Mouse (Mus musculus): ENCODE measurements around the gene Scp2. TPM values are rescaled to one million over a fixed set of nuclear protein-coding genes. Genes with fewer than 3 reads are reported as not detected.

Scp2 gene
- polyA plus RNA-seq, 1 experiment from 2014 or later = 201 TPM

- peaks cover 9% of the 10 kb centered on the region for H3K36me3 ChIP-seq (ENCODE audit: control insufficient read depth, insufficient read depth, low read length)
- H3K4me1 ChIP-seq (ENCODE audit: control insufficient read depth, insufficient read depth, low read length) = no peaks in the 10 kb centered on the region
- H3K9ac ChIP-seq (replicated peaks; ENCODE audit: low read depth, low read length) = no peak overlapping the region
- H3K4me2 ChIP-seq (replicated peaks; ENCODE audit: low read depth, low read length) = no peak overlapping the region
- no peak for ATAC-seq (ENCODE audit: insufficient number of reproducible peaks, insufficient read depth, low FRiP score, low read depth)
- H3K4me3 ChIP-seq (ENCODE audit: low read depth, low read length) = no peak overlapping the region
- no peaks in the 10 kb centered on the region for H3K27me3 ChIP-seq (ENCODE audit: control insufficient read depth, insufficient read depth, low read length)
- 73% methylated on average over 6 of the region's 6 CpGs for WGBS
- H3K27ac ChIP-seq (ENCODE audit: low read length) = no peak overlapping the region
- H3K9me3 ChIP-seq (ENCODE audit: control insufficient read depth, low read depth, low read length) = peaks cover 3% of the 10 kb centered on the region; the same call in 1 of the 2 replicates
Observed at GRCm38 (mm10) chr4:108063616-108064015, 81.2 kb downstream of the Scp2 start.

GRCm38 (mm10) chr4:108062524-108062923, 82.3 kb downstream of the Scp2 start:
- peaks cover 3% of the 10 kb centered on the region; the same call in 1 of the 2 replicates for H3K9me3 ChIP-seq (ENCODE audit: control insufficient read depth, low read depth, low read length)
- H3K4me1 ChIP-seq (ENCODE audit: control insufficient read depth, insufficient read depth, low read length) = no peaks in the 10 kb centered on the region
- ATAC-seq (ENCODE audit: insufficient number of reproducible peaks, insufficient read depth, low FRiP score, low read depth) = no peak
- 97% methylated on average over 5 of the region's 5 CpGs for WGBS
- no peak overlapping the region for H3K4me2 ChIP-seq (replicated peaks; ENCODE audit: low read depth, low read length)
- H3K27ac ChIP-seq (ENCODE audit: low read length) = no peak overlapping the region
- peaks cover 9% of the 10 kb centered on the region for H3K36me3 ChIP-seq (ENCODE audit: control insufficient read depth, insufficient read depth, low read length)
- no peaks in the 10 kb centered on the region for H3K27me3 ChIP-seq (ENCODE audit: control insufficient read depth, insufficient read depth, low read length)
- H3K9ac ChIP-seq (replicated peaks; ENCODE audit: low read depth, low read length) = no peak overlapping the region
- no peak overlapping the region for H3K4me3 ChIP-seq (ENCODE audit: low read depth, low read length)

GRCm38 (mm10) chr4:108060774-108061173, 84.0 kb downstream of the Scp2 start:
- WGBS = 86% methylated on average over 4 of the region's 4 CpGs
- Histone ChIP-seq H3K4me2 (replicated peaks; ENCODE audit: low read depth, low read length) (no peak overlapping the region), H3K4me3 (ENCODE audit: low read depth, low read length) (no peak overlapping the region), H3K9me3 (ENCODE audit: control insufficient read depth, low read depth, low read length) (peaks cover 3% of the 10 kb centered on the region; the same call in 1 of the 2 replicates), H3K27me3 (ENCODE audit: control insufficient read depth, insufficient read depth, low read length) (no peaks in the 10 kb centered on the region), H3K27ac (ENCODE audit: low read length) (no peak overlapping the region), H3K9ac (replicated peaks; ENCODE audit: low read depth, low read length) (no peak overlapping the region), H3K36me3 (ENCODE audit: control insufficient read depth, insufficient read depth, low read length) (peaks cover 9% of the 10 kb centered on the region), H3K4me1 (ENCODE audit: control insufficient read depth, insufficient read depth, low read length) (no peaks in the 10 kb centered on the region)
- ATAC-seq (ENCODE audit: insufficient number of reproducible peaks, insufficient read depth, low FRiP score, low read depth) = no peak

- no peak overlapping the region for H3K9ac ChIP-seq (replicated peaks; ENCODE audit: low read depth, low read length)
- H3K4me2 ChIP-seq (replicated peaks; ENCODE audit: low read depth, low read length) = no peak overlapping the region
- no peaks in the 10 kb centered on the region for H3K4me1 ChIP-seq (ENCODE audit: control insufficient read depth, insufficient read depth, low read length)
- H3K36me3 ChIP-seq (ENCODE audit: control insufficient read depth, insufficient read depth, low read length) = peaks cover 9% of the 10 kb centered on the region
- no peaks in the 10 kb centered on the region for H3K27me3 ChIP-seq (ENCODE audit: control insufficient read depth, insufficient read depth, low read length)
- no peak overlapping the region for H3K4me3 ChIP-seq (ENCODE audit: low read depth, low read length)
- WGBS = 78% methylated on average over 19 of the region's 19 CpGs
- H3K9me3 ChIP-seq (ENCODE audit: control insufficient read depth, low read depth, low read length) = peaks cover 3% of the 10 kb centered on the region; the same call in 1 of the 2 replicates
- no peak for ATAC-seq (ENCODE audit: insufficient number of reproducible peaks, insufficient read depth, low FRiP score, low read depth)
- H3K27ac ChIP-seq (ENCODE audit: low read length) = no peak overlapping the region
Observed at GRCm38 (mm10) chr4:108059601-108060379, 85.0 kb downstream of the Scp2 start.

GRCm38 (mm10) chr4:108058166-108058565, 86.6 kb downstream of the Scp2 start:
- H3K9ac ChIP-seq (replicated peaks; ENCODE audit: low read depth, low read length) = no peak overlapping the region
- H3K9me3 ChIP-seq (ENCODE audit: control insufficient read depth, low read depth, low read length) = peaks cover 3% of the 10 kb centered on the region; the same call in 1 of the 2 replicates
- ATAC-seq (ENCODE audit: insufficient number of reproducible peaks, insufficient read depth, low FRiP score, low read depth) = no peak
- no peak overlapping the region for H3K4me3 ChIP-seq (ENCODE audit: low read depth, low read length)
- peaks cover 7% of the 10 kb centered on the region; the same call in 1 of the 2 replicates for H3K36me3 ChIP-seq (ENCODE audit: control insufficient read depth, insufficient read depth, low read length)
- H3K4me2 ChIP-seq (replicated peaks; ENCODE audit: low read depth, low read length) = no peak overlapping the region
- H3K27ac ChIP-seq (ENCODE audit: low read length) = no peak overlapping the region
- H3K27me3 ChIP-seq (ENCODE audit: control insufficient read depth, insufficient read depth, low read length) = no peaks in the 10 kb centered on the region
- no peaks in the 10 kb centered on the region for H3K4me1 ChIP-seq (ENCODE audit: control insufficient read depth, insufficient read depth, low read length)
- WGBS = 73% methylated on average over 10 of the region's 10 CpGs

- H3K4me3 ChIP-seq (ENCODE audit: low read depth, low read length) = no peak overlapping the region
- no peak for ATAC-seq (ENCODE audit: insufficient number of reproducible peaks, insufficient read depth, low FRiP score, low read depth)
- no peak overlapping the region for H3K27ac ChIP-seq (ENCODE audit: low read length)
- no peak overlapping the region for H3K4me2 ChIP-seq (replicated peaks; ENCODE audit: low read depth, low read length)
- no peak overlapping the region for H3K9ac ChIP-seq (replicated peaks; ENCODE audit: low read depth, low read length)
- H3K9me3 ChIP-seq (ENCODE audit: control insufficient read depth, low read depth, low read length) = peaks cover under 1% of the 10 kb centered on the region; the same call in 1 of the 2 replicates
- H3K4me1 ChIP-seq (ENCODE audit: control insufficient read depth, insufficient read depth, low read length) = no peaks in the 10 kb centered on the region
- H3K36me3 ChIP-seq (ENCODE audit: control insufficient read depth, insufficient read depth, low read length) = peaks cover 16% of the 10 kb centered on the region
- WGBS = 95% methylated on average over 2 of the region's 2 CpGs
- H3K27me3 ChIP-seq (ENCODE audit: control insufficient read depth, insufficient read depth, low read length) = no peaks in the 10 kb centered on the region
Observed at GRCm38 (mm10) chr4:108057247-108057646, 87.6 kb downstream of the Scp2 start.

GRCm38 (mm10) chr4:108055873-108056272, 88.9 kb downstream of the Scp2 start:
- WGBS = 71% methylated on average over 10 of the region's 10 CpGs
- ATAC-seq (ENCODE audit: insufficient number of reproducible peaks, insufficient read depth, low FRiP score, low read depth) = no peak

GRCm38 (mm10) chr4:108052673-108053072, 92.1 kb downstream of the Scp2 start:
- WGBS = 80% methylated on average over 8 of the region's 8 CpGs
- Histone ChIP-seq H3K36me3 (ENCODE audit: control insufficient read depth, insufficient read depth, low read length) (peaks cover 29% of the 10 kb centered on the region), H3K4me1 (ENCODE audit: control insufficient read depth, insufficient read depth, low read length) (no peaks in the 10 kb centered on the region), H3K4me2 (replicated peaks; ENCODE audit: low read depth, low read length) (no peak overlapping the region), H3K27ac (ENCODE audit: low read length) (no peak overlapping the region), H3K9me3 (ENCODE audit: control insufficient read depth, low read depth, low read length) (no peaks in the 10 kb centered on the region), H3K4me3 (ENCODE audit: low read depth, low read length) (no peak overlapping the region), H3K9ac (replicated peaks; ENCODE audit: low read depth, low read length) (no peak overlapping the region), H3K27me3 (ENCODE audit: control insufficient read depth, insufficient read depth, low read length) (no peaks in the 10 kb centered on the region)
- no peak for ATAC-seq (ENCODE audit: insufficient number of reproducible peaks, insufficient read depth, low FRiP score, low read depth)

More at GRCm38 (mm10) chr4:108055873-108056272, 88.9 kb downstream of the Scp2 start:
- Histone ChIP-seq H3K4me2 (replicated peaks; ENCODE audit: low read depth, low read length) (no peak overlapping the region), H3K9ac (replicated peaks; ENCODE audit: low read depth, low read length) (no peak overlapping the region), H3K4me3 (ENCODE audit: low read depth, low read length) (no peak overlapping the region), H3K9me3 (ENCODE audit: control insufficient read depth, low read depth, low read length) (no peaks in the 10 kb centered on the region), H3K27ac (ENCODE audit: low read length) (no peak overlapping the region), H3K4me1 (ENCODE audit: control insufficient read depth, insufficient read depth, low read length) (no peaks in the 10 kb centered on the region), H3K27me3 (ENCODE audit: control insufficient read depth, insufficient read depth, low read length) (no peaks in the 10 kb centered on the region), H3K36me3 (ENCODE audit: control insufficient read depth, insufficient read depth, low read length) (peaks cover 25% of the 10 kb centered on the region)
